Mouse (Mus musculus): ENCODE data around the gene Rnase9. TPM values are rescaled to one million over a fixed set of nuclear protein-coding genes. Genes with fewer than 3 reads are reported as not detected.
A peak's percentile ranks its signal among the peaks of the same experiment; 100 is the strongest.

Gene Rnase9
- not detected in 2 replicates for polyA plus RNA-seq (2011; ENCODE audit: insufficient read length, low read depth, missing spikeins)

- no peaks in the 10 kb centered on the region for H3K4me1 ChIP-seq (ENCODE audit: control insufficient read depth, insufficient read depth, low read length)
- no peak within 1 kb of the TSS for H3K27ac ChIP-seq (ENCODE audit: insufficient read depth, low read length)
- TF ChIP-seq CTCF (IDR thresholded peaks at IDR 0.05; ENCODE audit: borderline replicate concordance, insufficient read depth, low read length) (no peak), POLR2A (IDR thresholded peaks at IDR 0.05; ENCODE audit: low read depth, low read length) (no peak)
- H3K4me3 ChIP-seq (ENCODE audit: insufficient read depth, low read length) = no peak within 1 kb of the TSS
These were observed at the start of gene Rnase9 for GRCm38 (mm10) chr14:51041769-51042168. Gene Rnase9, minus strand, starts transcription at chr14:51041869.

- peak; percentile 45; the same call in 1 of the 2 replicates for TF ChIP-seq POLR2A (IDR thresholded peaks at IDR 0.05; ENCODE audit: low read depth, low read length)
- no peak for TF ChIP-seq CTCF (IDR thresholded peaks at IDR 0.05; ENCODE audit: borderline replicate concordance, insufficient read depth, low read length)
- Histone ChIP-seq H3K4me1 (ENCODE audit: control insufficient read depth, insufficient read depth, low read length) (peaks cover 5% of the 10 kb centered on the region; the same call in 1 of the 2 replicates), H3K4me3 (ENCODE audit: insufficient read depth, low read length) (peak overlapping the region; percentile 82), H3K27ac (ENCODE audit: insufficient read depth, low read length) (peak overlapping the region; percentile 83)
These were observed 48.6 kb upstream of the Rnase9 start for GRCm38 (mm10) chr14:51090077-51090781.

GRCm38 (mm10) chr14:51089674-51090076 is 48.0 kb upstream of the Rnase9 start:
- Histone ChIP-seq H3K27ac (ENCODE audit: insufficient read depth, low read length) (peak overlapping the region; percentile 83), H3K4me1 (ENCODE audit: control insufficient read depth, insufficient read depth, low read length) (peaks cover 5% of the 10 kb centered on the region; the same call in 1 of the 2 replicates), H3K4me3 (ENCODE audit: insufficient read depth, low read length) (peak overlapping the region; percentile 62)
- TF ChIP-seq CTCF (IDR thresholded peaks at IDR 0.05; ENCODE audit: borderline replicate concordance, insufficient read depth, low read length) (no peak), POLR2A (IDR thresholded peaks at IDR 0.05; ENCODE audit: low read depth, low read length) (no peak)

- TF ChIP-seq POLR2A (IDR thresholded peaks at IDR 0.05; ENCODE audit: low read depth, low read length) (no peak), CTCF (IDR thresholded peaks at IDR 0.05; ENCODE audit: borderline replicate concordance, insufficient read depth, low read length) (no peak)
- Histone ChIP-seq H3K4me3 (ENCODE audit: insufficient read depth, low read length) (peak overlapping the region; percentile 62), H3K27ac (ENCODE audit: insufficient read depth, low read length) (no peak overlapping the region; the same call in 1 of the 2 replicates)
These were observed 47.5 kb upstream of the Rnase9 start for GRCm38 (mm10) chr14:51088970-51089673.

GRCm38 (mm10) chr14:51088166-51088969 is 46.7 kb upstream of the Rnase9 start:
- H3K4me3 ChIP-seq (ENCODE audit: insufficient read depth, low read length) = peak overlapping the region; percentile 93
- H3K4me1 ChIP-seq (ENCODE audit: control insufficient read depth, insufficient read depth, low read length) = no peaks in the 10 kb centered on the region
- no peak overlapping the region; the same call in 1 of the 2 replicates for H3K27ac ChIP-seq (ENCODE audit: insufficient read depth, low read length)
- TF ChIP-seq CTCF (IDR thresholded peaks at IDR 0.05; ENCODE audit: borderline replicate concordance, insufficient read depth, low read length) = no peak
- no peak for TF ChIP-seq POLR2A (IDR thresholded peaks at IDR 0.05; ENCODE audit: low read depth, low read length)

More at GRCm38 (mm10) chr14:51088970-51089673, 47.5 kb upstream of the Rnase9 start:
- 0 out of 2 replicates have a peak, but pooled peaks cover under 1% of the 10 kb centered on the region for H3K4me1 ChIP-seq (ENCODE audit: control insufficient read depth, insufficient read depth, low read length)

- TF ChIP-seq CTCF (IDR thresholded peaks at IDR 0.05; ENCODE audit: borderline replicate concordance, insufficient read depth, low read length) (no peak), POLR2A (IDR thresholded peaks at IDR 0.05; ENCODE audit: low read depth, low read length) (no peak)
- Histone ChIP-seq H3K27ac (ENCODE audit: insufficient read depth, low read length) (no peak overlapping the region), H3K4me1 (ENCODE audit: control insufficient read depth, insufficient read depth, low read length) (no peaks in the 10 kb centered on the region), H3K4me3 (ENCODE audit: insufficient read depth, low read length) (peak overlapping the region; percentile 93)
These were observed 46.1 kb upstream of the Rnase9 start for GRCm38 (mm10) chr14:51087762-51088161.

- H3K4me1 ChIP-seq (ENCODE audit: control insufficient read depth, insufficient read depth, low read length) = no peaks in the 10 kb centered on the region
- H3K4me3 ChIP-seq (ENCODE audit: insufficient read depth, low read length) = no peak overlapping the region
- TF ChIP-seq POLR2A (IDR thresholded peaks at IDR 0.05; ENCODE audit: low read depth, low read length) = no peak
- no peak for TF ChIP-seq CTCF (IDR thresholded peaks at IDR 0.05; ENCODE audit: borderline replicate concordance, insufficient read depth, low read length)
- no peak overlapping the region for H3K27ac ChIP-seq (ENCODE audit: insufficient read depth, low read length)
These were observed 44.2 kb upstream of the Rnase9 start for GRCm38 (mm10) chr14:51085911-51086310.

GRCm38 (mm10) chr14:51085086-51085485 is 43.4 kb upstream of the Rnase9 start:
- Histone ChIP-seq H3K4me1 (ENCODE audit: control insufficient read depth, insufficient read depth, low read length) (no peaks in the 10 kb centered on the region), H3K27ac (ENCODE audit: insufficient read depth, low read length) (no peak overlapping the region), H3K4me3 (ENCODE audit: insufficient read depth, low read length) (no peak overlapping the region)
- TF ChIP-seq POLR2A (IDR thresholded peaks at IDR 0.05; ENCODE audit: low read depth, low read length) = no peak
- TF ChIP-seq CTCF (IDR thresholded peaks at IDR 0.05; ENCODE audit: borderline replicate concordance, insufficient read depth, low read length) = no peak

GRCm38 (mm10) chr14:51083805-51084204 is 42.1 kb upstream of the Rnase9 start:
- TF ChIP-seq CTCF (IDR thresholded peaks at IDR 0.05; ENCODE audit: borderline replicate concordance, insufficient read depth, low read length) (no peak), POLR2A (IDR thresholded peaks at IDR 0.05; ENCODE audit: low read depth, low read length) (no peak)
- peak overlapping the region; percentile 75 for H3K4me3 ChIP-seq (ENCODE audit: insufficient read depth, low read length)
- H3K27ac ChIP-seq (ENCODE audit: insufficient read depth, low read length) = no peak overlapping the region
- H3K4me1 ChIP-seq (ENCODE audit: control insufficient read depth, insufficient read depth, low read length) = no peaks in the 10 kb centered on the region
